Mouse (Mus musculus): Measurements from ENCODE around the gene 2310057M21Rik.
"Not testable (repeated sequence)": the region's sequence is repeated elsewhere in the genome, so short reads cannot be mapped to it uniquely, and the experiment has no call there.

Gene 2310057M21Rik

GRCm38 (mm10) chr7:131362615-131363300 is at the start of gene 2310057M21Rik:
2310057M21Rik (minus strand) TSS chr7:131362759.
- peak; percentile 87 for DNase-seq

- no peak for DNase-seq
These were observed 49.3 kb upstream of the 2310057M21Rik start for GRCm38 (mm10) chr7:131411941-131412270.

GRCm38 (mm10) chr7:131411221-131411940 is 48.8 kb upstream of the 2310057M21Rik start:
- no peak for DNase-seq

GRCm38 (mm10) chr7:131410416-131411058 is 48.0 kb upstream of the 2310057M21Rik start, which contains the start of the genes Ikzf5 and Acadsb:
Ikzf5 (minus strand) TSS chr7:131410521.
Acadsb (plus strand) TSS chr7:131410601.
- peak; percentile 99 to 100 for DNase-seq

GRCm38 (mm10) chr7:131409988-131410385 is 47.4 kb upstream of the 2310057M21Rik start:
- DNase-seq: no peak

GRCm38 (mm10) chr7:131409321-131409987 is 46.9 kb upstream of the 2310057M21Rik start:
- no peak for DNase-seq

- not testable (repeated sequence) for DNase-seq
These were observed 29.2 kb upstream of the 2310057M21Rik start for GRCm38 (mm10) chr7:131391761-131392160.

- no peak for DNase-seq
These were observed 9.5 kb upstream of the 2310057M21Rik start for GRCm38 (mm10) chr7:131371880-131372651.

- DNase-seq: no peak
These were observed 8.9 kb upstream of the 2310057M21Rik start for GRCm38 (mm10) chr7:131371470-131371860.

GRCm38 (mm10) chr7:131370648-131371469 is 8.3 kb upstream of the 2310057M21Rik start, which contains the start of gene Pstk:
Pstk (plus strand) TSS chr7:131371141.
- DNase-seq: peak; percentile 82 to 85

GRCm38 (mm10) chr7:131364131-131364530 is 1.6 kb upstream of the 2310057M21Rik start:
- DNase-seq: no peak

GRCm38 (mm10) chr7:131362269-131362614 is 317 bp downstream of the 2310057M21Rik start:
- no peak for DNase-seq

- no peak for DNase-seq
These were observed 6.5 kb downstream of the 2310057M21Rik start for GRCm38 (mm10) chr7:131356105-131356504.

- no peak for DNase-seq
These were observed 16.6 kb downstream of the 2310057M21Rik start for GRCm38 (mm10) chr7:131345856-131346541.

- DNase-seq: no peak
These were observed 25.0 kb downstream of the 2310057M21Rik start for GRCm38 (mm10) chr7:131337502-131338068.

GRCm38 (mm10) chr7:131333564-131333963 is 29.0 kb downstream of the 2310057M21Rik start, which contains the start of gene Fam24a:
Fam24a (plus strand) TSS chr7:131333864.
- no peak for DNase-seq

- no peak for DNase-seq
These were observed 30.9 kb downstream of the 2310057M21Rik start for GRCm38 (mm10) chr7:131331688-131332087.

GRCm38 (mm10) chr7:131329416-131329815 is 33.1 kb downstream of the 2310057M21Rik start, which contains the start of gene Fam24b:
Fam24b (minus strand) TSS chr7:131329516.
- DNase-seq: no peak

- DNase-seq: no peak
These were observed 35.5 kb downstream of the 2310057M21Rik start for GRCm38 (mm10) chr7:131327054-131327453.

GRCm38 (mm10) chr7:131322192-131322591 is 40.4 kb downstream of the 2310057M21Rik start, which contains the start of gene Cuzd1:
Cuzd1 (minus strand) TSS chr7:131322292.
- no peak for DNase-seq
